Mouse (Mus musculus): ENCODE measurements around the gene Opn5. TPM values are rescaled to one million over a fixed set of nuclear protein-coding genes. Genes with fewer than 3 reads are reported as not detected.
A peak's percentile ranks its signal among the peaks of the same experiment; 100 is the strongest.

Opn5 gene
- polyA plus RNA-seq, 1 experiment from 2014 or later = 0.32 TPM

- Histone ChIP-seq H3K4me2 (no peak overlapping the region), H3K9ac (no peak overlapping the region), H3K4me3 (no peak overlapping the region), H3K4me1 (replicated peaks) (no peaks in the 10 kb centered on the region), H3K27ac (replicated peaks) (no peak overlapping the region), H3K36me3 (no peaks in the 10 kb centered on the region), H3K9me3 (no peaks in the 10 kb centered on the region), H3K27me3 (no peaks in the 10 kb centered on the region)
- ATAC-seq (ENCODE audit: low FRiP score, low read depth) = no peak
- 82% methylated on average over 3 of the region's 3 CpGs for WGBS
Measured at GRCm38 (mm10) chr17:42580196-42580595, 31.0 kb downstream of the Opn5 start.

GRCm38 (mm10) chr17:42576671-42577168 is 34.5 kb downstream of the Opn5 start:
- Histone ChIP-seq H3K4me2 (no peak overlapping the region), H3K27me3 (no peaks in the 10 kb centered on the region), H3K4me3 (no peak overlapping the region), H3K9me3 (no peaks in the 10 kb centered on the region), H3K27ac (replicated peaks) (no peak overlapping the region), H3K4me1 (replicated peaks) (no peaks in the 10 kb centered on the region), H3K36me3 (no peaks in the 10 kb centered on the region), H3K9ac (no peak overlapping the region)
- ATAC-seq (ENCODE audit: low FRiP score, low read depth) = no peak
- WGBS = 60% methylated on average over 6 of the region's 6 CpGs

- no peak for ATAC-seq (ENCODE audit: low FRiP score, low read depth)
- Histone ChIP-seq H3K4me1 (replicated peaks) (no peaks in the 10 kb centered on the region), H3K4me3 (no peak overlapping the region), H3K36me3 (no peaks in the 10 kb centered on the region), H3K27me3 (no peaks in the 10 kb centered on the region), H3K4me2 (no peak overlapping the region), H3K9ac (no peak overlapping the region), H3K27ac (replicated peaks) (no peak overlapping the region), H3K9me3 (no peaks in the 10 kb centered on the region)
- 90% methylated on average over 8 of the region's 8 CpGs for WGBS
Measured at GRCm38 (mm10) chr17:42573786-42574185, 37.4 kb downstream of the Opn5 start.

DNA sequence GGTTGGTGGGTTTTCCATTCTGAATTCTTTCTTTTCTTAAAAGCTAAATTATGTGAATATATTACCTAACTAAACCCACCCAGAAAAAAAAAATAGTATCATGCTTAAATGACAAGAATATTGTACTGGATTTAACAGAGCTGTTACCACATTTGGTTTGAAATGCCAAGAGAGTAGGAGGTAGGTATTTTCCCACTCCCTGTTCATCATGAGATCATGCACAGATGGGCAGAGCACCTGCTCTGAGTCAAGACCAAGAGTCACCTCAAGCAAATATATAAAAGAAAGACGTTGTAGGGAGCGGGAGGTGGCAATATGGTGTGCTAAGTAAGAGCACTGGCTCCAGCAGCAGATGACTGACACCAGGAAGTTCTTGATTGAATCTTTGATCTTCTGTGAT is 61.6 kb downstream of the Opn5 start:
- H3K9me3 ChIP-seq = no peaks in the 10 kb centered on the region
- no peak overlapping the region for H3K4me3 ChIP-seq
- H3K4me1 ChIP-seq (replicated peaks) = no peaks in the 10 kb centered on the region
- no peak overlapping the region for H3K4me2 ChIP-seq
- no peaks in the 10 kb centered on the region for H3K36me3 ChIP-seq
- no peak overlapping the region for H3K27ac ChIP-seq (replicated peaks)
- no peaks in the 10 kb centered on the region for H3K27me3 ChIP-seq
- H3K9ac ChIP-seq = no peak overlapping the region
- WGBS = 88% methylated on average over 2 of the region's 2 CpGs
- no peak for ATAC-seq (ENCODE audit: low FRiP score, low read depth)

DNA sequence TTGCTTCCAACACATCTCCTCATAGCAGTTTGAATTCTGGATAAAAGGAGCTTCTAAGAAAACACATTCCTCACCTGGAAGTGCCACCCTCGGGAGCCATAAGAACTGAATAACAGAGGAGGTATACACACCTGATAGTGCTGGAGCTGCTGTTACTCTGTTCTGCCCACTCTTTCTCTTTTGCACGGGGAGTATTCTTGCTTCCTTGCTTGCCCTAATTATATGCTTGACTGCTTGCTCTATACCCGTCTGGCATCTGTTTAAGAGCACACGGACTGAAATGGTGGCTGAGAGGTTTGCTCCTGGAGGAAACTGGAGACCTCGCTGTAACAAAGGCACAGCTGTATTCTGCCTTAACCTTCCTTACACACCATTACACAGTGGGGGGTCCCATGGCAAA is 81.0 kb downstream of the Opn5 start:
- H3K27me3 ChIP-seq = no peaks in the 10 kb centered on the region
- H3K27ac ChIP-seq (replicated peaks) = no peak overlapping the region
- H3K4me1 ChIP-seq (replicated peaks) = no peaks in the 10 kb centered on the region
- H3K9me3 ChIP-seq = no peaks in the 10 kb centered on the region
- no peak for ATAC-seq (ENCODE audit: low FRiP score, low read depth)
- no peaks in the 10 kb centered on the region for H3K36me3 ChIP-seq
- 31% methylated on average over 5 of the region's 5 CpGs for WGBS
- H3K4me3 ChIP-seq = no peak overlapping the region
- H3K4me2 ChIP-seq = no peak overlapping the region
- H3K9ac ChIP-seq = no peak overlapping the region

DNA sequence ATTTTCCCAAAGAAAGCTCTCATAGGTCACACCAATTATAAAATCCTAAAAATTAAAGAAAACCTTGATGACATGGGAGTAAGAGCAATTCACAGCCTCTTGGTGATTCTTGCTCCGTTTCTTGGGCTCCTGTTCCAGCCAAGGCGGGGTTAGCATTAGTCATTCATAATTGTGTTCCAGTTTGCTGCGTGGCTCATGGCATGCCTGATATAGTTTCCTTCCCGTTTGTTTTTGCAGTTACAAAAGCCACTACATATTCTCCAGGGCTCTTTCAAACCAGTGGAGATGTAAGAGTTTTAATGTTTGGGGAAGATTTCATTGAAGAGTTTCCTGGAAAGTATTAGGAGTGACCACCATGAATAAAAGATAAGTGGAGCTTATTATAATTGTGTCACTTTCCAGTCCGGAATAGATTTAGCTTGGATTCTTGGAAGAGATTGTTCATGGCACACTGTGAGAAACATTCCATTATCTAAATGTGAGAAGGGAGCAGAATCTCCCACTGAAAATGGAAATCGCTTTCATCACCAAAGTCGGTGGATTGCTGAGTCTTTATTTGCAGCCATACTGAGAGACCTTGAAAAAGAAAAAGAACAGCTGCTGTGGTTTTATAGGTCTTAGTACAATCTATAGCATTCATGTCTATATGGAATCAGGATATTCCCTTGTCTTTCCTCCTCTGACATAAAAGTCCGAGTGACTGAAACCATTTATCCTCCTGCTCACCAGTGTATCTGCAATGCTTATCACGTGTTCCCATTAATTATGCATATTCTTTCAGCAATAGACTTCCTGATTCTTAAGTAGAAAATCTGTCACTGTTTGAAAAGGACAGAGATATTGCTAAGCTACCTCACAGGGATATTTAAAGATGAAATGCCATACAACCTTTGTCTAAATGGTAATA is 101.6 kb downstream of the Opn5 start:
- no peak for ATAC-seq (ENCODE audit: low FRiP score, low read depth)
- H3K36me3 ChIP-seq = no peaks in the 10 kb centered on the region
- 66% methylated on average over 9 of the region's 9 CpGs for WGBS
- H3K27me3 ChIP-seq = no peaks in the 10 kb centered on the region
- H3K9me3 ChIP-seq = no peaks in the 10 kb centered on the region
- H3K4me1 ChIP-seq (replicated peaks) = no peaks in the 10 kb centered on the region
- no peak overlapping the region for H3K9ac ChIP-seq
- H3K27ac ChIP-seq (replicated peaks) = peak overlapping the region; percentile 15; the same call in 1 of the 2 replicates
- H3K4me2 ChIP-seq = no peak overlapping the region
- no peak overlapping the region for H3K4me3 ChIP-seq

Other genes with a start within 250 kb of the Opn5 start
- gene Adgrf4, start 80.9 kb upstream of the Opn5 start, polyA plus RNA-seq (2015; fragmentation: Nextera tagmentation; extraction: Ambion mirVana) = 0.10 and 0.22 TPM in 2 replicates
- gene Adgrf2, start 130.8 kb upstream of the Opn5 start, polyA plus RNA-seq (2015; fragmentation: Nextera tagmentation; extraction: Ambion mirVana) = 0.10 and 0.13 TPM in 2 replicates